Mouse (Mus musculus) testis, postnatal 14 days (tissue): ENCODE data around the gene Arfgap1.

Experiments used
- DNase-seq: peaks from one replicate; pipeline ENCODE4 v3.0.0; 2021; ENCODE audit warnings: low spot score

Gene Arfgap1

GRCm38 (mm10) chr2:180985635-180986034 is 18.6 kb downstream of the Arfgap1 start:
- DNase-seq = no peak

GRCm38 (mm10) chr2:180986449-180986848 is 19.4 kb downstream of the Arfgap1 start, which contains the start of gene Col20a1:
Gene Col20a1, plus strand, starts transcription at chr2:180986535.
- no peak for DNase-seq

- no peak for DNase-seq
These were observed 20.0 kb downstream of the Arfgap1 start for GRCm38 (mm10) chr2:180987001-180987400.

- DNase-seq = no peak
These were observed 20.5 kb downstream of the Arfgap1 start for GRCm38 (mm10) chr2:180987432-180988030.

- no peak for DNase-seq
These were observed 21.4 kb downstream of the Arfgap1 start for GRCm38 (mm10) chr2:180988347-180988913.

GRCm38 (mm10) chr2:180988948-180989347 is 21.9 kb downstream of the Arfgap1 start:
- DNase-seq = no peak

GRCm38 (mm10) chr2:180990347-180990746 is 23.3 kb downstream of the Arfgap1 start:
- no peak for DNase-seq

- no peak for DNase-seq
These were observed 27.3 kb downstream of the Arfgap1 start for GRCm38 (mm10) chr2:180994360-180994759.

GRCm38 (mm10) chr2:180995457-180995856 is 28.4 kb downstream of the Arfgap1 start:
- no peak for DNase-seq

GRCm38 (mm10) chr2:180996436-180996835 is 29.4 kb downstream of the Arfgap1 start:
- DNase-seq = no peak

GRCm38 (mm10) chr2:180996905-180997304 is 29.9 kb downstream of the Arfgap1 start:
- no peak for DNase-seq

- DNase-seq = no peak
These were observed 40.0 kb downstream of the Arfgap1 start for GRCm38 (mm10) chr2:181007054-181007453.

- no peak for DNase-seq
These were observed 41.3 kb downstream of the Arfgap1 start for GRCm38 (mm10) chr2:181008339-181008738.

- no peak for DNase-seq
These were observed 64.4 kb downstream of the Arfgap1 start for GRCm38 (mm10) chr2:181031406-181031934.
